Mouse (Mus musculus) G1E (cell line): ENCODE results near the gene Rftn1. TPM values are rescaled to one million over a fixed set of nuclear protein-coding genes. Genes with fewer than 3 reads are reported as not detected.

ENCODE experiments used
- ATAC-seq: 2 replicates; pipeline ENCODE4 v1.8.0; 2016; ENCODE audit warnings: mild to moderate bottlenecking; ENCODE audit not compliant: insufficient number of reproducible peaks, poor library complexity, low FRiP score, severe bottlenecking; ENCODE audit errors: extremely low read depth
- DNase-seq: peaks from one replicate; pipeline ENCODE4 v3.0.0; 2012; ENCODE audit warnings: low spot score
- H3K27me3 ChIP-seq: 2 replicates; pipeline ENCODE4 v1.6.1; 2012; ENCODE audit warnings: mild to moderate bottlenecking, low read length, inconsistent platforms; ENCODE audit not compliant: insufficient read depth
- H3K36me3 ChIP-seq: replicated peaks from 2 replicates; pipeline ENCODE3; 2012; ENCODE audit warnings: mild to moderate bottlenecking, inconsistent platforms
- H3K4me1 ChIP-seq: 2 replicates; pipeline ENCODE4 v1.6.1; 2012; ENCODE audit warnings: low read depth, low read length, inconsistent platforms, mixed read lengths; ENCODE audit not compliant: insufficient read depth
- H3K4me3 ChIP-seq: 2 replicates; pipeline ENCODE4 v1.5.1; 2012; ENCODE audit warnings: low read depth, mild to moderate bottlenecking, inconsistent platforms, low read length, moderate library complexity, mixed read lengths
- H3K9me3 ChIP-seq: replicated peaks from 2 replicates; pipeline ENCODE4 v1.6.1; 2012; ENCODE audit warnings: inconsistent platforms
- CTCF ChIP-seq: IDR thresholded peaks from 2 replicates; pipeline ENCODE4 v1.5.1; 2012; ENCODE audit warnings: low read depth, low read length, inconsistent platforms, mixed read lengths
- GATA1 ChIP-seq: IDR thresholded peaks from 2 replicates; pipeline ENCODE4 v1.6.1; 2012; ENCODE audit warnings: borderline replicate concordance, low read length, inconsistent platforms, mixed read lengths
- GATA2 ChIP-seq: IDR thresholded peaks from 2 replicates; pipeline ENCODE4 v1.6.1; 2012; ENCODE audit warnings: low read depth, low read length, inconsistent platforms, borderline replicate concordance
- POLR2AphosphoS5 ChIP-seq: IDR thresholded peaks from 2 replicates; pipeline ENCODE4 v1.6.1; 2012; ENCODE audit warnings: low read depth, low read length, inconsistent platforms; ENCODE audit not compliant: insufficient replicate concordance
- TAL1 ChIP-seq: conservative IDR thresholded peaks from 2 replicates; pipeline ENCODE4 v1.6.1; 2012; ENCODE audit warnings: low read depth, low read length, inconsistent platforms, mixed read lengths
- polyA plus RNA-seq: library from polyadenylated mRNA; stranded (reverse); fragments of >175 nt; gene quantifications from 2 replicates; pipeline ENCODE4 v1.2.3, GENCODE M21; 2012
- total RNA-seq, 2 experiments: library from RNA; stranded (forward) in 1 of 2; stranded (reverse) in 1 of 2; fragments of 200-1000 nt in 1 of 2; fragments of >200 nt in 1 of 2; fragmentation: Nextera tagmentation in 1 of 2; gene quantifications; 2 replicates each; pipeline ENCODE4 v1.2.3; 2014 to 2017

The Rftn1 gene
- total and polyA plus RNA-seq, 3 experiments, result not detected

DNA sequence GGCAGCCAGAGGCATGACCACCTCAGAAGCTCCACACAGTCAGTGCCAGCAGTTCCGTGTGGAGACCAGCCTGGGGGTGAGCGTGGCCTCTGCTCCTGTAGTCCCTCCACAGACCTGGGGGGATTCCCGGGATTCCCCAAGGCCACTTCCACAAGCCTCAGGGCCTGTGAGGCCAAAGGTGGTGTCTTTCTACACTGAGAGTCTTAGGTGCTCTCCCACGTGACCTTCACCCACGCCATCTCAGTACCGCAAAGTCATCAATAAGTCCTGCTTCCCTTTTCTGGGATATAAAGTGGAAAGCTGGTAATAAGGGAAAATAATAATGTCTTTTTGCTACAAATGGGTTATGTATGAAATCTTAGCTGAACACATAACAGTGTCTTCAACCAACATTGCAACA lies 92.2 kb downstream of the Rftn1 start:
- Histone ChIP-seq H3K4me1 (no peaks in the 10 kb centered on the region), H3K9me3 (peaks cover 51% of the 10 kb centered on the region), H3K4me3 (no peak overlapping the region), H3K27me3 (no peaks in the 10 kb centered on the region), H3K36me3 (no peaks in the 10 kb centered on the region)
- DNase-seq (no peak), ATAC-seq (no peak)
- TF ChIP-seq POLR2AphosphoS5 (no peak), CTCF (no peak), GATA1 (no peak), TAL1 (no peak), GATA2 (no peak)

- H3K9me3 ChIP-seq, result peaks cover 52% of the 10 kb centered on the region
- H3K4me1 ChIP-seq, result no peaks in the 10 kb centered on the region
- TF ChIP-seq POLR2AphosphoS5, result no peak
- TF ChIP-seq TAL1, result no peak
- H3K27me3 ChIP-seq, result no peaks in the 10 kb centered on the region
- no peak overlapping the region for H3K4me3 ChIP-seq
- no peaks in the 10 kb centered on the region for H3K36me3 ChIP-seq
- no peak for ATAC-seq
- DNase-seq, result no peak
Measured at GRCm38 (mm10) chr17:50097831-50098230, 92.6 kb downstream of the Rftn1 start.

DNA sequence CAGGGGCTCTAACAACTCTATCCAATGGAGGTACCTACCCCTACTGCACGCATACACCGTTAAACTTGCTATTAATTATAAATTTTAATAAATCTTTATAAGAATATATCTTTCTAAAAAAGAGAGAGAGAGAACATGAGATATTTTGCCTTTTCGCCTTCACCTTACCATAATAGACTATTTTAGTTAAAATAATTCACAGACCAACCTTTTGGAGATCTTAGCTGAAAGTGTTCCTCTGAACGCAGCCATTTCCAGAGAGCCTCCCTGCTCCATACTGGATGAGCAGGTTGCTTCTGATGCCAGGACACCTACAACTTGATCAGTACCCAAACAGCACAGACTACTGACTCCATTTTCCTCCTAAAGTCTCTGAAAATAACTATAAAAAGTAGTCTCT lies 94.2 kb downstream of the Rftn1 start:
- no peak overlapping the region for H3K4me3 ChIP-seq
- no peak for DNase-seq
- no peak for TF ChIP-seq GATA1
- no peak for TF ChIP-seq POLR2AphosphoS5
- no peak for TF ChIP-seq CTCF
- TF ChIP-seq GATA2, result no peak
- no peak for TF ChIP-seq TAL1
- no peaks in the 10 kb centered on the region for H3K4me1 ChIP-seq
- H3K9me3 ChIP-seq, result peaks cover 50% of the 10 kb centered on the region
- H3K27me3 ChIP-seq, result no peaks in the 10 kb centered on the region
- H3K36me3 ChIP-seq, result no peaks in the 10 kb centered on the region
- no peak for ATAC-seq

DNA sequence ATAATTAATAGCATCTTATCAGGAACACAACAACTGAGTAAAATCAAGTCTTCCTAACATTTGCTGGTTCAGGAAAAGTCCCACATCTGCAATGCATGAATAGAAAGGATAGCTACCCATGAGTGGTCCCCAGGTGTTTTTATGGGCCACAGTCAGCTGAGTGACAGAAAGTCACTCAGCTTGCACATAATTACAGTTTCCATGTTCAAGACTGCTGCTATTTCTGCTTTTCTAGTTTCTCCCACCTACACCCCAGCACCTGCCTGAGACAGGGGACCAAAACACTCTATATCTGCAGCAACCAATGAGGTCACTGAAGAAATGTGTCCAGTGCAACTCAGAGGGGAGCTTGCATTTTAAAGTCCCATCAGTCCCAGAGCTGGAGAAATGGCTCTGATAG lies 95.9 kb downstream of the Rftn1 start:
- TF ChIP-seq TAL1, result no peak
- no peak for TF ChIP-seq GATA2
- TF ChIP-seq POLR2AphosphoS5, result no peak
- TF ChIP-seq CTCF, result no peak
- TF ChIP-seq GATA1, result no peak
- H3K4me1 ChIP-seq, result no peaks in the 10 kb centered on the region
- H3K4me3 ChIP-seq, result no peak overlapping the region
- H3K36me3 ChIP-seq, result no peaks in the 10 kb centered on the region
- DNase-seq (no peak), ATAC-seq (no peak)
- peaks cover 61% of the 10 kb centered on the region for H3K9me3 ChIP-seq
- H3K27me3 ChIP-seq, result no peaks in the 10 kb centered on the region

DNA sequence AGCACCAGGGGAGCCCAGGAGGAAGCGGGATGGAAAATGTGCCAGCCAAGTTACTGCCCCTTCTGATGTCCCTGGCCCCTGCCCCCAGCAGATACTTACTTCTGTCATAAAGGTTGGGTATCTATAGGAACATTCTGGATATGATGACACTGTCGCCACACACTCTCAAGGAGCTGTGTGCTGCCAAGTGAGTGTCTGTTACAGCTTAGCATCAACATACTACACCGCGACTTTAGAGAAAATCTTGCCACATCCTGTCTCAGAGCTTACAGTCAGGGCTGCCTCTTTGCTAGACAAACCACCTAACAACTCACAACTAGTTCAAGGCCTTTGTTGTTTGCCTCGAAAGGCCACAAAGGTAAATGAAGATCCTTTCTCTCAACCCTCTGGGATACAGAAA lies 96.4 kb downstream of the Rftn1 start:
- H3K4me1 ChIP-seq, result no peaks in the 10 kb centered on the region
- ATAC-seq (no peak), DNase-seq (no peak)
- H3K9me3 ChIP-seq, result peaks cover 59% of the 10 kb centered on the region
- H3K27me3 ChIP-seq, result no peaks in the 10 kb centered on the region
- TF ChIP-seq TAL1, result no peak
- TF ChIP-seq GATA1, result no peak
- TF ChIP-seq CTCF, result no peak
- TF ChIP-seq POLR2AphosphoS5, result no peak
- TF ChIP-seq GATA2, result no peak
- H3K4me3 ChIP-seq, result no peak overlapping the region
- no peaks in the 10 kb centered on the region for H3K36me3 ChIP-seq

DNA sequence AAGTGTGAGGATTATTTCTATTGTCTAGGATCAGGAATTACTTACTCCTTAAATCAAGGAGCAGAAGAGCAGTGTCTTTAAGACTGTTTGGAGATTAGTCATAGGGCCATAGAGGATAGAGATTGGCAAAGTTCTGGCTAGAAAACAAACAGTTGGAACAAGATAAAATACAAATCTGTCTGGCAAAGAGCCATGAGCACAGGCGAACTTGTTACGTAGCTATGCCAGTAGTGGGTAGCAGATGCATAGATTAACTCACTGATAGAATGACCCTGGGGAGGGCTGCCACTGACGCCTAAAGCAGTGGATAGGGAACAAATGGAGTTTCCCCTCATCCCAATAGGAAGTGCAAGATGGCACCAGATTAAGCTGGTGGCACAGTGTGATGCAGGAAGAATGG lies 97.1 kb downstream of the Rftn1 start:
- Histone ChIP-seq H3K4me3 (no peak overlapping the region), H3K4me1 (no peaks in the 10 kb centered on the region), H3K9me3 (peaks cover 60% of the 10 kb centered on the region), H3K36me3 (no peaks in the 10 kb centered on the region), H3K27me3 (no peaks in the 10 kb centered on the region)
- DNase-seq (no peak), ATAC-seq (no peak)
- no peak for TF ChIP-seq GATA1
- TF ChIP-seq CTCF, result no peak
- no peak for TF ChIP-seq POLR2AphosphoS5
- TF ChIP-seq TAL1, result no peak
- no peak for TF ChIP-seq GATA2

DNA sequence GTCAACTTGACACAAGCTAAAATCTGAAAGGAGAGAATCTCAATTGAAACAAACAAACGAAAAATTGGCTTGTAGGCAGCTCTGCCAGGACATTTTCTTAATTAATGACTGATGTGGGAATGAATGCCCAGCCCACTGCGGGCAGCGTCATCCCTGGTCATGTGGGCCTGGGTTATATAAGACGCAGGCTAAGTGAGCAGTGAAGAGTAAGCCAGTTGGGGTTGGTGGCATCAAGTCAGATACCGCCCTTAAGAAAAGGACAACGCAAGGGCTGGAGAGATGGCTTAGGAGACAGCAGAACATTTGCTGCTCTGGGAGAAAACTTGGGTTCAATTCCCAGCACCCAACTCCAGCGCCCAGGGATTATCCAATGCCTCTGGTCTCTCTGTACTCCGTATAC lies 97.6 kb downstream of the Rftn1 start:
- TF ChIP-seq GATA1 (no peak), POLR2AphosphoS5 (no peak), CTCF (no peak), TAL1 (no peak), GATA2 (no peak)
- H3K27me3 ChIP-seq, result no peaks in the 10 kb centered on the region
- no peak for DNase-seq
- H3K4me3 ChIP-seq, result no peak overlapping the region
- no peak for ATAC-seq
- peaks cover 61% of the 10 kb centered on the region for H3K9me3 ChIP-seq
- no peaks in the 10 kb centered on the region for H3K4me1 ChIP-seq
- no peaks in the 10 kb centered on the region for H3K36me3 ChIP-seq
